Mouse (Mus musculus) forebrain, postnatal 0 days (tissue): Measurements from ENCODE around the gene Prpf38a. TPM values are rescaled to one million over a fixed set of nuclear protein-coding genes. Genes with fewer than 3 reads are reported as not detected.
A peak's percentile ranks its signal among the peaks of the same experiment; 100 is the strongest.

Experiments used
- ATAC-seq: fragments of 200-750 bp; cut with Nextera tagmentation; 2 replicates; pipeline ENCODE4 v1.8.0; 2017; ENCODE audit warnings: mild to moderate bottlenecking, moderate library complexity
- DNase-seq: peaks from one replicate; pipeline ENCODE4 v3.0.0-alpha.2; 2015
- H3K27ac ChIP-seq: fragments of 300-500 bp; sonication (generic); 2 replicates; pipeline ENCODE4 v1.5.1; 2014; ENCODE audit warnings: low read depth, mild to moderate bottlenecking, antibody characterized with exemption, low read length, moderate library complexity, mixed read lengths
- H3K27me3 ChIP-seq: fragments of 300-500 bp; sonication (generic); 2 replicates; pipeline ENCODE4 v1.6.1; 2014; ENCODE audit warnings: mild to moderate bottlenecking, low read length, mixed read lengths; ENCODE audit not compliant: insufficient read depth
- H3K36me3 ChIP-seq: fragments of 300-500 bp; sonication (generic); 2 replicates; pipeline ENCODE4 v1.6.1; 2014; ENCODE audit warnings: mild to moderate bottlenecking, moderate library complexity; ENCODE audit not compliant: insufficient read depth
- H3K4me1 ChIP-seq: fragments of 300-500 bp; sonication (generic); 2 replicates; pipeline ENCODE4 v1.6.1; 2014; ENCODE audit warnings: antibody characterized with exemption; ENCODE audit not compliant: insufficient read depth
- H3K4me2 ChIP-seq: fragments of 300-500 bp; sonication (generic); 2 replicates; pipeline ENCODE4 v1.6.1; 2014; ENCODE audit warnings: low read depth, mild to moderate bottlenecking, moderate library complexity
- H3K4me3 ChIP-seq: fragments of 300-500 bp; sonication (generic); 2 replicates; pipeline ENCODE4 v1.5.1; 2014; ENCODE audit warnings: low read depth, low read length, mixed read lengths
- H3K9ac ChIP-seq: fragments of 300-500 bp; sonication (generic); 2 replicates; pipeline ENCODE4 v1.6.1; 2014; ENCODE audit warnings: mild to moderate bottlenecking
- H3K9me3 ChIP-seq: fragments of 300-500 bp; sonication (generic); 2 replicates; pipeline ENCODE4 v1.6.1; 2016; ENCODE audit warnings: low read length
- CTCF ChIP-seq: sonication (generic); IDR thresholded peaks from 2 replicates; pipeline ENCODE4 v1.5.1; 2016; ENCODE audit warnings: antibody characterized with exemption, control low read depth, low read depth
- WGBS: fragments of 180-500 bp; shearing (Covaris S2); extraction: QIAGEN DNeasy Blood & Tissue Kit; methylation state at CpG from one replicate; pipeline ENCODE4 v1.1.7; 2014; 5-methylcytosine and 5-hydroxymethylcytosine counted together
- polyA plus RNA-seq: library from polyadenylated mRNA; unstranded; fragments of >200 nt; fragmentation: Nextera tagmentation; extraction: Ambion mirVana; gene quantifications from 2 replicates; pipeline ENCODE4 v1.2.1, GENCODE M21; 2015
- total RNA-seq: library from RNA; depleted of rRNA; stranded (reverse); fragments of >200 nt; gene quantifications from 2 replicates; pipeline ENCODE4 v1.2.3, GENCODE M21; 2014; rRNA removed

Prpf38a gene
- 63.1 and 66.0 TPM in 2 replicates for total RNA-seq
- polyA plus RNA-seq, result 68.7 and 69.2 TPM in 2 replicates

- no peak for TF ChIP-seq CTCF
- Histone ChIP-seq H3K9ac (peak within 1 kb of the TSS; percentile 72), H3K9me3 (no peaks in the 10 kb centered on the region), H3K4me2 (peak within 1 kb of the TSS; percentile 96), H3K4me1 (peaks cover 9% of the 10 kb centered on the region), H3K36me3 (peaks cover 11% of the 10 kb centered on the region; the same call in 1 of the 2 replicates), H3K27ac (peak within 1 kb of the TSS; percentile 72), H3K4me3 (peak within 1 kb of the TSS; percentile 91), H3K27me3 (no peaks in the 10 kb centered on the region)
- 1% methylated on average over 64 of the region's 64 CpGs for WGBS
- DNase-seq (peak; percentile 98), ATAC-seq (peak; percentile 99)
These were observed at the start of gene Prpf38a, which contains the start of gene Orc1 for GRCm38 (mm10) chr4:108578840-108579742. Gene Prpf38a, minus strand, starts transcription at chr4:108579336. Gene Orc1, plus strand, starts transcription at chr4:108579423.

GRCm38 (mm10) chr4:108627066-108627465 is 47.9 kb upstream of the Prpf38a start:
- no peak overlapping the region for H3K9ac ChIP-seq
- H3K4me3 ChIP-seq, result no peak overlapping the region
- ATAC-seq, result no peak
- H3K36me3 ChIP-seq, result peaks cover 61% of the 10 kb centered on the region
- H3K9me3 ChIP-seq, result no peaks in the 10 kb centered on the region
- H3K4me1 ChIP-seq, result no peaks in the 10 kb centered on the region
- TF ChIP-seq CTCF, result no peak
- no peaks in the 10 kb centered on the region for H3K27me3 ChIP-seq
- H3K27ac ChIP-seq, result no peak overlapping the region
- no peak overlapping the region for H3K4me2 ChIP-seq
- WGBS, result 82% methylated on average over 5 of the region's 5 CpGs
- no peak for DNase-seq

- 96% methylated on average over 6 of the region's 6 CpGs for WGBS
- TF ChIP-seq CTCF, result peak; percentile 21
These were observed 42.4 kb upstream of the Prpf38a start for GRCm38 (mm10) chr4:108621504-108621903.

GRCm38 (mm10) chr4:108620536-108620935 is 41.4 kb upstream of the Prpf38a start:
- peak overlapping the region; percentile 90 for H3K4me2 ChIP-seq
- no peaks in the 10 kb centered on the region for H3K27me3 ChIP-seq
- H3K9ac ChIP-seq, result peak overlapping the region; percentile 83
- ATAC-seq (peak; percentile 6; the same call in 1 of the 2 replicates), DNase-seq (no peak)
- peaks cover 6% of the 10 kb centered on the region for H3K36me3 ChIP-seq
- no peak for TF ChIP-seq CTCF
- H3K4me1 ChIP-seq, result peaks cover 6% of the 10 kb centered on the region; the same call in 1 of the 2 replicates
- 8% methylated on average over 8 of the region's 8 CpGs for WGBS
- peak overlapping the region; percentile 94 for H3K27ac ChIP-seq
- H3K4me3 ChIP-seq, result peak overlapping the region; percentile 62
- H3K9me3 ChIP-seq, result no peaks in the 10 kb centered on the region

More at GRCm38 (mm10) chr4:108621504-108621903, 42.4 kb upstream of the Prpf38a start:
- ATAC-seq (no peak), DNase-seq (no peak)
- H3K27ac ChIP-seq, result no peak overlapping the region
- peaks cover 6% of the 10 kb centered on the region; the same call in 1 of the 2 replicates for H3K4me1 ChIP-seq
- peaks cover 15% of the 10 kb centered on the region for H3K36me3 ChIP-seq
- H3K4me3 ChIP-seq, result no peak overlapping the region
- no peak overlapping the region for H3K4me2 ChIP-seq
- H3K9me3 ChIP-seq, result no peaks in the 10 kb centered on the region
- no peak overlapping the region for H3K9ac ChIP-seq
- no peaks in the 10 kb centered on the region for H3K27me3 ChIP-seq

- Histone ChIP-seq H3K4me2 (peak within 1 kb of the TSS; percentile 90), H3K9me3 (no peaks in the 10 kb centered on the region), H3K9ac (peak within 1 kb of the TSS; percentile 83), H3K27me3 (no peaks in the 10 kb centered on the region), H3K27ac (peak within 1 kb of the TSS; percentile 94), H3K4me1 (peaks cover 6% of the 10 kb centered on the region; the same call in 1 of the 2 replicates), H3K4me3 (peak within 1 kb of the TSS; percentile 62), H3K36me3 (peaks cover 1% of the 10 kb centered on the region)
- peak; percentile 95 for ATAC-seq
- peak; percentile 96 for DNase-seq
- TF ChIP-seq CTCF, result peak; percentile 40
- WGBS, result 2% methylated on average over 85 of the region's 86 CpGs
These were observed 40.6 kb upstream of the Prpf38a start, which contains the start of gene Cc2d1b for GRCm38 (mm10) chr4:108619587-108620341. Gene Cc2d1b, plus strand, starts transcription at chr4:108619940.

- Histone ChIP-seq H3K4me1 (peaks cover 6% of the 10 kb centered on the region; the same call in 1 of the 2 replicates), H3K27ac (peak overlapping the region; percentile 94), H3K4me2 (peak overlapping the region; percentile 90), H3K27me3 (no peaks in the 10 kb centered on the region), H3K9me3 (no peaks in the 10 kb centered on the region), H3K9ac (peak overlapping the region; percentile 83), H3K4me3 (peak overlapping the region; percentile 62), H3K36me3 (no peaks in the 10 kb centered on the region; the same call in 1 of the 2 replicates)
- peak; percentile 46 for ATAC-seq
- WGBS, result 2% methylated on average over 10 of the region's 10 CpGs
- TF ChIP-seq CTCF, result no peak
- DNase-seq, result no peak
These were observed 40.0 kb upstream of the Prpf38a start for GRCm38 (mm10) chr4:108619165-108619564.
